Mouse (Mus musculus) liver, embryonic 13.5 days (tissue): Measurements from ENCODE around the gene Muc20. TPM values are rescaled to one million over a fixed set of nuclear protein-coding genes. Genes with fewer than 3 reads are reported as not detected.

Source experiments
- ATAC-seq: fragments of 200-750 bp; cut with Nextera tagmentation; 2 replicates; pipeline ENCODE4 v1.8.0; 2017; ENCODE audit warnings: low read depth, mild to moderate bottlenecking, moderate number of reproducible peaks, moderate library complexity
- DNase-seq: peaks from one replicate; pipeline ENCODE4 v3.0.0; 2022
- H3K27ac ChIP-seq: fragments of 300-500 bp; sonication (generic); 2 replicates; pipeline ENCODE4 v1.5.1; 2015; ENCODE audit warnings: moderate library complexity, mild to moderate bottlenecking, inconsistent platforms
- H3K27me3 ChIP-seq: fragments of 300-500 bp; sonication (generic); 2 replicates; pipeline ENCODE4 v1.6.1; 2015; ENCODE audit warnings: mild to moderate bottlenecking, inconsistent platforms
- H3K36me3 ChIP-seq: fragments of 300-500 bp; sonication (generic); 2 replicates; pipeline ENCODE4 v1.6.1; 2015; ENCODE audit warnings: mild to moderate bottlenecking, inconsistent platforms
- H3K4me1 ChIP-seq: fragments of 300-500 bp; sonication (generic); replicated peaks from 2 replicates; pipeline ENCODE4 v1.6.1; 2015; ENCODE audit warnings: inconsistent platforms
- H3K4me2 ChIP-seq: fragments of 300-500 bp; sonication (generic); 2 replicates; pipeline ENCODE4 v1.6.1; 2015; ENCODE audit warnings: inconsistent platforms, mild to moderate bottlenecking, moderate library complexity
- H3K4me3 ChIP-seq: fragments of 300-500 bp; sonication (generic); replicated peaks from 2 replicates; pipeline ENCODE4 v1.5.1; 2015; ENCODE audit warnings: mild to moderate bottlenecking, inconsistent platforms
- H3K9ac ChIP-seq: fragments of 300-500 bp; sonication (generic); 2 replicates; pipeline ENCODE4 v1.6.1; 2015; ENCODE audit warnings: mild to moderate bottlenecking, inconsistent platforms
- H3K9me3 ChIP-seq: fragments of 300-500 bp; sonication (generic); replicated peaks from 2 replicates; pipeline ENCODE4 v1.6.1; 2016; ENCODE audit warnings: inconsistent platforms
- WGBS: fragments of 180-500 bp; shearing (Covaris S2); methylation state at CpG from one replicate; pipeline ENCODE4 v1.1.7; 2015; ENCODE audit not compliant: insufficient replicate concordance; 5-methylcytosine and 5-hydroxymethylcytosine counted together
- polyA plus RNA-seq: library from polyadenylated mRNA; unstranded; fragments of >200 nt; fragmentation: Nextera tagmentation; extraction: Ambion mirVana; gene quantifications from 2 replicates; pipeline ENCODE4 v1.2.1, GENCODE M21; 2015

Gene Muc20
- polyA plus RNA-seq, 1 experiment from 2014 or later = 0.05 TPM

GRCm38 (mm10) chr16:32815160-32815605 lies 17.9 kb upstream of the Muc20 start:
- Histone ChIP-seq H3K9ac (no peak overlapping the region), H3K4me3 (peak overlapping the region; percentile 35; the same call in 1 of the 2 replicates), H3K4me1 (peaks cover 15% of the 10 kb centered on the region), H3K36me3 (no peaks in the 10 kb centered on the region), H3K9me3 (no peaks in the 10 kb centered on the region), H3K27ac (no peak overlapping the region), H3K27me3 (peaks cover 6% of the 10 kb centered on the region; the same call in 1 of the 2 replicates), H3K4me2 (peak overlapping the region; percentile 57)
- ATAC-seq (0 out of 2 replicates have a peak, but pooled peaks have one; percentile 26), DNase-seq (no peak)
- 20% methylated on average over 6 of the region's 6 CpGs for WGBS

- H3K4me3 ChIP-seq = peak overlapping the region; percentile 35
- DNase-seq = no peak
- H3K4me1 ChIP-seq = peaks cover 15% of the 10 kb centered on the region
- no peaks in the 10 kb centered on the region for H3K9me3 ChIP-seq
- peaks cover 6% of the 10 kb centered on the region; the same call in 1 of the 2 replicates for H3K27me3 ChIP-seq
- ATAC-seq = no peak
- H3K27ac ChIP-seq = no peak overlapping the region
- no peaks in the 10 kb centered on the region for H3K36me3 ChIP-seq
- H3K4me2 ChIP-seq = peak overlapping the region; percentile 57
- WGBS = 15% methylated on average over 14 of the region's 14 CpGs
- no peak overlapping the region for H3K9ac ChIP-seq
Observed at GRCm38 (mm10) chr16:32814539-32814938, 17.3 kb upstream of the Muc20 start.

GRCm38 (mm10) chr16:32813771-32814170 lies 16.5 kb upstream of the Muc20 start:
- WGBS = 54% methylated on average over 3 of the region's 3 CpGs
- Histone ChIP-seq H3K27me3 (peaks cover 6% of the 10 kb centered on the region; the same call in 1 of the 2 replicates), H3K36me3 (no peaks in the 10 kb centered on the region), H3K4me1 (peaks cover 15% of the 10 kb centered on the region), H3K4me2 (no peak overlapping the region), H3K9ac (no peak overlapping the region), H3K27ac (no peak overlapping the region), H3K4me3 (no peak overlapping the region), H3K9me3 (no peaks in the 10 kb centered on the region)
- ATAC-seq = no peak
- no peak for DNase-seq

GRCm38 (mm10) chr16:32813362-32813761 lies 16.1 kb upstream of the Muc20 start:
- no peak overlapping the region for H3K9ac ChIP-seq
- H3K27me3 ChIP-seq = peaks cover 6% of the 10 kb centered on the region; the same call in 1 of the 2 replicates
- WGBS = 35% methylated on average over 9 of the region's 9 CpGs
- no peak for ATAC-seq
- peaks cover 15% of the 10 kb centered on the region for H3K4me1 ChIP-seq
- no peak for DNase-seq
- peak overlapping the region; percentile 49 for H3K4me2 ChIP-seq
- H3K4me3 ChIP-seq = no peak overlapping the region
- no peaks in the 10 kb centered on the region for H3K9me3 ChIP-seq
- H3K36me3 ChIP-seq = no peaks in the 10 kb centered on the region
- no peak overlapping the region for H3K27ac ChIP-seq

GRCm38 (mm10) chr16:32812888-32813361 lies 15.7 kb upstream of the Muc20 start:
- Histone ChIP-seq H3K27me3 (peaks cover 6% of the 10 kb centered on the region; the same call in 1 of the 2 replicates), H3K4me1 (peaks cover 17% of the 10 kb centered on the region), H3K9me3 (no peaks in the 10 kb centered on the region), H3K4me2 (peak overlapping the region; percentile 49), H3K27ac (no peak overlapping the region), H3K9ac (no peak overlapping the region), H3K36me3 (no peaks in the 10 kb centered on the region), H3K4me3 (no peak overlapping the region)
- ATAC-seq (peak; percentile 50; the same call in 1 of the 2 replicates), DNase-seq (peak; percentile 61)
- WGBS = 0% methylated on average over 9 of the region's 9 CpGs

- no peak within 1 kb of the TSS for H3K9ac ChIP-seq
- WGBS = 75% methylated on average over 4 of the region's 4 CpGs
Observed at GRCm38 (mm10) chr16:32810321-32810720, 13.1 kb upstream of the Muc20 start, which contains the start of gene Smbd1. Gene Smbd1 (minus strand): TSS chr16:32810477.

GRCm38 (mm10) chr16:32807408-32808185 lies 10.4 kb upstream of the Muc20 start:
- Histone ChIP-seq H3K9me3 (no peaks in the 10 kb centered on the region), H3K4me1 (peaks cover 10% of the 10 kb centered on the region), H3K4me3 (no peak overlapping the region), H3K9ac (no peak overlapping the region), H3K27me3 (no peaks in the 10 kb centered on the region), H3K36me3 (no peaks in the 10 kb centered on the region), H3K4me2 (no peak overlapping the region), H3K27ac (no peak overlapping the region)
- DNase-seq (no peak), ATAC-seq (no peak)
- WGBS = 36% methylated on average over 8 of the region's 8 CpGs

More at GRCm38 (mm10) chr16:32810321-32810720, 13.1 kb upstream of the Muc20 start, which contains the start of gene Smbd1:
- no peaks in the 10 kb centered on the region for H3K9me3 ChIP-seq
- H3K36me3 ChIP-seq = no peaks in the 10 kb centered on the region
- no peak for DNase-seq
- peaks cover 6% of the 10 kb centered on the region; the same call in 1 of the 2 replicates for H3K27me3 ChIP-seq
- ATAC-seq = no peak
- no peak within 1 kb of the TSS for H3K4me2 ChIP-seq
- H3K4me1 ChIP-seq = peaks cover 23% of the 10 kb centered on the region
- no peak within 1 kb of the TSS for H3K4me3 ChIP-seq
- H3K27ac ChIP-seq = no peak within 1 kb of the TSS

- ATAC-seq (no peak), DNase-seq (no peak)
- whole genome bisulfite sequencing = 64% methylated on average over 7 of the region's 7 CpGs
Observed at GRCm38 (mm10) chr16:32805151-32805550, 7.9 kb upstream of the Muc20 start.

GRCm38 (mm10) chr16:32803901-32804300 lies 6.7 kb upstream of the Muc20 start:
- no peak overlapping the region for H3K4me2 ChIP-seq
- H3K4me1 ChIP-seq = peaks cover 10% of the 10 kb centered on the region
- no peak overlapping the region for H3K9ac ChIP-seq
- H3K36me3 ChIP-seq = no peaks in the 10 kb centered on the region
- DNase-seq = no peak
- no peaks in the 10 kb centered on the region for H3K9me3 ChIP-seq
- no peaks in the 10 kb centered on the region for H3K27me3 ChIP-seq
- WGBS = 36% methylated on average over 5 of the region's 5 CpGs
- no peak overlapping the region for H3K27ac ChIP-seq
- ATAC-seq = no peak
- H3K4me3 ChIP-seq = no peak overlapping the region

More at GRCm38 (mm10) chr16:32805151-32805550, 7.9 kb upstream of the Muc20 start:
- no peak overlapping the region for H3K9ac ChIP-seq
- H3K36me3 ChIP-seq = no peaks in the 10 kb centered on the region
- no peaks in the 10 kb centered on the region for H3K27me3 ChIP-seq
- no peak overlapping the region for H3K4me2 ChIP-seq
- H3K9me3 ChIP-seq = no peaks in the 10 kb centered on the region
- no peak overlapping the region for H3K27ac ChIP-seq
- peaks cover 10% of the 10 kb centered on the region for H3K4me1 ChIP-seq
- no peak overlapping the region for H3K4me3 ChIP-seq

GRCm38 (mm10) chr16:32803252-32803853 lies 6.1 kb upstream of the Muc20 start:
- H3K4me3 ChIP-seq = no peak overlapping the region
- H3K36me3 ChIP-seq = no peaks in the 10 kb centered on the region
- H3K9me3 ChIP-seq = no peaks in the 10 kb centered on the region
- ATAC-seq (no peak), DNase-seq (no peak)
- H3K4me1 ChIP-seq = peaks cover 10% of the 10 kb centered on the region
- no peak overlapping the region for H3K9ac ChIP-seq
- H3K27me3 ChIP-seq = no peaks in the 10 kb centered on the region
- H3K27ac ChIP-seq = no peak overlapping the region
- WGBS = 42% methylated on average over 6 of the region's 6 CpGs
- H3K4me2 ChIP-seq = no peak overlapping the region

GRCm38 (mm10) chr16:32796676-32797425 lies 384 bp downstream of the Muc20 start:
- Histone ChIP-seq H3K36me3 (no peaks in the 10 kb centered on the region), H3K4me3 (no peak overlapping the region), H3K4me1 (no peaks in the 10 kb centered on the region), H3K27ac (no peak overlapping the region), H3K4me2 (no peak overlapping the region), H3K9me3 (no peaks in the 10 kb centered on the region), H3K9ac (no peak overlapping the region), H3K27me3 (peaks cover 25% of the 10 kb centered on the region; the same call in 1 of the 2 replicates)
- ATAC-seq = no peak
- 62% methylated on average over 14 of the region's 14 CpGs for WGBS
- DNase-seq = no peak
